In the genomic region with DNA sequence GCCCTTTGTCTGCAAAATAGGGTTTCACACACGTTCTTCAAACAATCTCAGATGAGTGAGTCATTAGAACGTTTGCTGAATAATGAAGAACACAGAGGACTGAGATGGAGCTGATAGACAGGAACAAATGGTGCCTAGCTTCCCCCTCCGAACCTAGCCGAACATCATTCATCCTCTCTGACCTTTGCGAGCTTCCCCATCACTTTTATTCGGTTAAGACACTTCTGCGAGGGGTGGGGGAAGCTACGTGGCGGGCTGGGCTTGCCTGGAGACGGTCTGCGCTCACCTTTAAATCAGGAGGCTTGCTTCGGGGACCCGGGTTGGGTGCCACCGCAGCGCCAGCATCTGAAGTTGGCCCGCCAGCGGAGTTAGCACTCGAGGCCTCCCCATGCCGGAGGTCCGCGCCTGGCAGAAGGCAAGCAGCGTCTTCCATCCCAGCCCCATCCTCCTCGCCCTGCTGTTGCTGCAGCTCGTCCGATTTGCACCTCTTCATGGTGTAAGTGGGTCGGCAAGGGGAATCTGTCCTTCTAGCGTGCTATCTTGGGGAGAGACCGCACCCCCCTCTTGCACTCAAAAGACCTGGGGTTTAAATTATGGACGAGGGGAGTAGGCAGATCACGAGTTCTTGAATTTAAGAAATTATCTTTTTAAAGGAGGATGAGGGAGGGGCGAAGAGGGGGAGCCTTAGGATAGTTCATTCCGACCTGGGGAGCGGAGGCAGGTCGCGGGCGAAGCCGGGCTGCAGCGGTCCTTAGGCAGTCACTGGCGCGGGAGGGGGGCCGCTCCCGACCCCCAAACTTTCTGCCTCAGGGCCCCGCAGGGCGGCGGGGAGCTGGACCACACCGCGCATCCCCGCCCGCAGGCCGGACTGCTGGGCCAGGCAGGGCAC, we compare ENCODE assay signal across 8 mouse cellular contexts. TPM values are rescaled to one million over a fixed set of nuclear protein-coding genes. Genes with fewer than 3 reads are reported as not detected.
DNase-seq lines count a peak whose midpoint lies in the region; ATAC-seq and TF ChIP-seq lines count a peak whose summit lies in the region.

A gene (minus strand): TSS at position 591 of the 889 bp plus-strand sequence.

- peaks cover 22% of the 10 kb centered on the region for H3K4me1 ChIP-seq in lung, embryonic 14.5 days (ENCODE audit: insufficient read depth)
- H3K4me1 ChIP-seq in heart, postnatal 0 days (ENCODE audit: control insufficient read depth, insufficient read depth), result peaks cover 31% of the 10 kb centered on the region
- H3K4me1 ChIP-seq in midbrain, embryonic 11.5 days (ENCODE audit: control insufficient read depth, insufficient read depth, low read length), result peaks cover 41% of the 10 kb centered on the region

- peak within 1 kb of the TSS; percentile 89 for H3K9ac ChIP-seq in lung, embryonic 14.5 days
- peak within 1 kb of the TSS; percentile 73 for H3K9ac ChIP-seq in heart, postnatal 0 days (replicated peaks; ENCODE audit: low read depth, low read length)
- peak within 1 kb of the TSS; percentile 95 for H3K9ac ChIP-seq in midbrain, embryonic 11.5 days (ENCODE audit: low read length)

- H3K27me3 ChIP-seq in lung, embryonic 14.5 days (ENCODE audit: insufficient read depth, low read length), result no peaks in the 10 kb centered on the region
- H3K27me3 ChIP-seq in heart, postnatal 0 days (ENCODE audit: control insufficient read depth, insufficient read depth, low read length), result no peaks in the 10 kb centered on the region
- no peaks in the 10 kb centered on the region for H3K27me3 ChIP-seq in midbrain, embryonic 11.5 days (ENCODE audit: control insufficient read depth, insufficient read depth, low read length)

- H3K4me2 ChIP-seq in lung, embryonic 14.5 days, result peak within 1 kb of the TSS; percentile 98
- H3K4me2 ChIP-seq in heart, postnatal 0 days (ENCODE audit: low read depth, low read length), result peak within 1 kb of the TSS; percentile 82
- peak within 1 kb of the TSS; percentile 89 for H3K4me2 ChIP-seq in midbrain, embryonic 11.5 days

- peak within 1 kb of the TSS; percentile 76 for H3K4me3 ChIP-seq in lung, embryonic 14.5 days (ENCODE audit: low read depth, low read length)
- H3K4me3 ChIP-seq in heart, postnatal 0 days (ENCODE audit: low read depth, low read length), result peak within 1 kb of the TSS; percentile 61
- H3K4me3 ChIP-seq in midbrain, embryonic 11.5 days (ENCODE audit: low read depth, low read length), result peak within 1 kb of the TSS; percentile 82

- no peaks in the 10 kb centered on the region for H3K9me3 ChIP-seq in lung, embryonic 14.5 days (ENCODE audit: low read depth, low read length)
- H3K9me3 ChIP-seq in heart, postnatal 0 days (replicated peaks; ENCODE audit: control insufficient read depth, low read length), result no peaks in the 10 kb centered on the region
- H3K9me3 ChIP-seq in midbrain, embryonic 11.5 days (ENCODE audit: control insufficient read depth, low read length), result no peaks in the 10 kb centered on the region

- ATAC-seq in lung, embryonic 14.5 days (ENCODE audit: insufficient read depth), result peak; percentile 15; the same call in 1 of the 2 replicates
- ATAC-seq in erythroblast, adult 5-6 weeks (replicated peaks; ENCODE audit: low FRiP score, poor library complexity, severe bottlenecking), result peak; percentile 6
- peak; percentile 18 for ATAC-seq in heart, postnatal 0 days (ENCODE audit: insufficient read depth, low read depth)
- peak; percentile 13; the same call in 1 of the 2 replicates for ATAC-seq in midbrain, embryonic 11.5 days (ENCODE audit: low FRiP score)

- no peaks in the 10 kb centered on the region for H3K36me3 ChIP-seq in lung, embryonic 14.5 days (ENCODE audit: insufficient read depth)
- no peaks in the 10 kb centered on the region for H3K36me3 ChIP-seq in heart, postnatal 0 days (replicated peaks; ENCODE audit: control insufficient read depth, insufficient read depth, low read length)
- no peaks in the 10 kb centered on the region for H3K36me3 ChIP-seq in midbrain, embryonic 11.5 days (ENCODE audit: control insufficient read depth, insufficient read depth, low read length)

- peak; percentile 59 for DNase-seq in lung, embryonic 14.5 days
- no peak for DNase-seq in lung, postnatal 14 days
- no peak for DNase-seq in adrenal gland, postnatal 10 days
- DNase-seq in heart, postnatal 0 days (ENCODE audit: low spot score), result peak; percentile 9
- peak in 1 of 2 experiments; percentile 45 for DNase-seq in left cerebral cortex, adult 8-10 months (ENCODE audit: low spot score in 2 of 2)
- peak; percentile 96 for DNase-seq in midbrain, embryonic 11.5 days (ENCODE audit: low spot score, missing footprints)
- DNase-seq in yolk sac, embryonic 10.5 days (ENCODE audit: low spot score), result peak; percentile 51

- TF ChIP-seq CTCF in lung, embryonic 14.5 days (IDR thresholded peaks at IDR 0.05; ENCODE audit: low read depth), result no peak
- TF ChIP-seq CTCF in heart, postnatal 0 days (IDR thresholded peaks at IDR 0.05; ENCODE audit: low read depth), result no peak

- peak within 1 kb of the TSS; percentile 60; the same call in 1 of the 2 replicates for H3K27ac ChIP-seq in lung, embryonic 14.5 days (ENCODE audit: low read depth)
- H3K27ac ChIP-seq in heart, postnatal 0 days (ENCODE audit: low read depth), result peak within 1 kb of the TSS; percentile 52
- H3K27ac ChIP-seq in midbrain, embryonic 11.5 days (ENCODE audit: low read depth, low read length), result peak within 1 kb of the TSS; percentile 83

- no peak for TF ChIP-seq EP300 in heart, postnatal 0 days (IDR thresholded peaks at IDR 0.05; ENCODE audit: low read depth)

- under 1% methylated on average over 47 of the region's 50 CpGs for WGBS in lung, embryonic 14.5 days
- 1% methylated on average over 50 of the region's 50 CpGs for WGBS in heart, postnatal 0 days
- under 1% methylated on average over 44 of the region's 50 CpGs for WGBS in midbrain, embryonic 11.5 days

RNA-seq across cellular contexts. Expression of the gene that starts here (rescaled TPM):
- polyA plus RNA-seq in lung, embryonic 14.5 days (2014; fragmentation: Nextera tagmentation; extraction: Ambion mirVana), result 8.2 and 10.3 TPM in 2 replicates
- total RNA-seq in adrenal gland, postnatal 10 days (2021), result 10 to 100 TPM; 15.2 to 30.9 TPM
- total RNA-seq in erythroblast, adult 5-6 weeks (2015; ENCODE audit: low replicate concordance), result 2,859 and 3,164 TPM in 2 replicates
- total RNA-seq in erythroblast, adult 5-6 weeks (2017; ENCODE audit: low replicate concordance), result 5,593 and 6,096 TPM in 2 replicates
- total RNA-seq in heart, postnatal 0 days (2014; rRNA removed; ENCODE audit: low replicate concordance), result 19.9 and 20.4 TPM in 2 replicates
- 4.6 and 6.5 TPM in 2 replicates for polyA plus RNA-seq in heart, postnatal 0 days (2015; fragmentation: Nextera tagmentation; extraction: Ambion mirVana)
- total RNA-seq in left cerebral cortex, adult 8-10 months (2022), result 100 to 1,000 TPM; 182 to 205 (median 192) TPM
- 8.9 and 11.1 TPM in 2 replicates for polyA plus RNA-seq in midbrain, embryonic 11.5 days (2014; fragmentation: Nextera tagmentation; extraction: Ambion mirVana)

Comparison
In these comparisons a context has a peak if more than half of its experiments do, and no peak if none do; other contexts are left out.
1. RNA of the gene that starts here (total RNA-seq): 2,859 to 6,096 TPM in erythroblast, adult 5-6 weeks; 182 to 205 TPM in left cerebral cortex, adult 8-10 months, 15.2 to 30.9 TPM in adrenal gland, postnatal 10 days and 19.9 to 20.4 TPM in heart, postnatal 0 days; every median in the first group is over 10 times any median in the second.
2. DNase-seq: peak in lung, embryonic 14.5 days (single experiment), heart, postnatal 0 days (single experiment), midbrain, embryonic 11.5 days (single experiment) and yolk sac, embryonic 10.5 days (single experiment); none in lung, postnatal 14 days (single experiment) and adrenal gland, postnatal 10 days (single experiment).
3. Peak in every context shown above with its lines, with median percentiles within 50 percentile points of each other: ATAC-seq, H3K27ac ChIP-seq, H3K4me2 ChIP-seq, H3K4me3 ChIP-seq and H3K9ac ChIP-seq.